Mouse (Mus musculus) testis, adult 2 months (tissue): ENCODE results near the gene Phldb3.

ENCODE experiments used
- CTCF ChIP-seq: fragments of 200-500 bp; IDR thresholded peaks from 2 replicates; pipeline ENCODE4 v1.5.1; 2012; ENCODE audit warnings: low read depth, mild to moderate bottlenecking, inconsistent platforms, low read length, moderate library complexity; ENCODE audit not compliant: control insufficient read depth, insufficient read depth, insufficient replicate concordance
- POLR2A ChIP-seq: fragments of 200-500 bp; IDR thresholded peaks from 2 replicates; pipeline ENCODE4 v1.6.1; 2012; ENCODE audit warnings: low read depth, mild to moderate bottlenecking, inconsistent platforms, low read length, moderate library complexity; ENCODE audit not compliant: control insufficient read depth

GRCm38 (mm10) chr7:24574224-24574796 lies 36.3 kb upstream of the Phldb3 start:
- no peak for TF ChIP-seq CTCF
- no peak for TF ChIP-seq POLR2A
